Mouse (Mus musculus) forebrain, embryonic 16.5 days (tissue): Measurements from ENCODE around the gene Rabep2. TPM values are rescaled to one million over a fixed set of nuclear protein-coding genes. Genes with fewer than 3 reads are reported as not detected.
"Not testable (repeated sequence)": the region's sequence is repeated elsewhere in the genome, so short reads cannot be mapped to it uniquely, and the experiment has no call there.

Source experiments
- ATAC-seq: fragments of 200-750 bp; cut with Nextera tagmentation; 2 replicates; pipeline ENCODE4 v1.8.0; 2017; ENCODE audit warnings: mild to moderate bottlenecking, moderate library complexity
- H3K27ac ChIP-seq: fragments of 300-500 bp; sonication (generic); 2 replicates; pipeline ENCODE4 v1.5.1; 2014; ENCODE audit warnings: low read length, control low read depth
- H3K27me3 ChIP-seq: fragments of 300-500 bp; sonication (generic); replicated peaks from 2 replicates; pipeline ENCODE4 v1.6.1; 2014; ENCODE audit warnings: low read length; ENCODE audit not compliant: control insufficient read depth, insufficient read depth
- H3K36me3 ChIP-seq: fragments of 300-500 bp; sonication (generic); 2 replicates; pipeline ENCODE4 v1.6.1; 2014; ENCODE audit not compliant: control insufficient read depth, insufficient read depth
- H3K4me1 ChIP-seq: fragments of 300-500 bp; sonication (generic); replicated peaks from 2 replicates; pipeline ENCODE4 v1.6.1; 2014; ENCODE audit warnings: low read length; ENCODE audit not compliant: control insufficient read depth, insufficient read depth
- H3K4me2 ChIP-seq: fragments of 300-500 bp; sonication (generic); 2 replicates; pipeline ENCODE4 v1.6.1; 2014; ENCODE audit warnings: mild to moderate bottlenecking, low read length, control low read depth
- H3K4me3 ChIP-seq: fragments of 300-500 bp; sonication (generic); replicated peaks from 2 replicates; pipeline ENCODE4 v1.5.1; 2014; ENCODE audit warnings: mild to moderate bottlenecking, low read length, control low read depth
- H3K9ac ChIP-seq: fragments of 300-500 bp; sonication (generic); replicated peaks from 2 replicates; pipeline ENCODE4 v1.6.1; 2014; ENCODE audit warnings: low read depth, low read length, control low read depth
- H3K9me3 ChIP-seq: fragments of 300-500 bp; sonication (generic); 2 replicates; pipeline ENCODE4 v1.6.1; 2016; ENCODE audit warnings: low read length; ENCODE audit not compliant: control insufficient read depth
- WGBS: fragments of 180-500 bp; shearing (Covaris S2); extraction: QIAGEN DNeasy Blood & Tissue Kit; methylation state at CpG from one replicate; pipeline ENCODE4 v1.1.7; 2014; 5-methylcytosine and 5-hydroxymethylcytosine counted together
- polyA plus RNA-seq: library from polyadenylated mRNA; unstranded; fragments of >200 nt; fragmentation: Nextera tagmentation; extraction: Ambion mirVana; gene quantifications from 2 replicates; pipeline ENCODE4 v1.2.1, GENCODE M21; 2015

The Rabep2 gene
- polyA plus RNA-seq, 1 experiment from 2014 or later: 26.5 TPM

DNA sequence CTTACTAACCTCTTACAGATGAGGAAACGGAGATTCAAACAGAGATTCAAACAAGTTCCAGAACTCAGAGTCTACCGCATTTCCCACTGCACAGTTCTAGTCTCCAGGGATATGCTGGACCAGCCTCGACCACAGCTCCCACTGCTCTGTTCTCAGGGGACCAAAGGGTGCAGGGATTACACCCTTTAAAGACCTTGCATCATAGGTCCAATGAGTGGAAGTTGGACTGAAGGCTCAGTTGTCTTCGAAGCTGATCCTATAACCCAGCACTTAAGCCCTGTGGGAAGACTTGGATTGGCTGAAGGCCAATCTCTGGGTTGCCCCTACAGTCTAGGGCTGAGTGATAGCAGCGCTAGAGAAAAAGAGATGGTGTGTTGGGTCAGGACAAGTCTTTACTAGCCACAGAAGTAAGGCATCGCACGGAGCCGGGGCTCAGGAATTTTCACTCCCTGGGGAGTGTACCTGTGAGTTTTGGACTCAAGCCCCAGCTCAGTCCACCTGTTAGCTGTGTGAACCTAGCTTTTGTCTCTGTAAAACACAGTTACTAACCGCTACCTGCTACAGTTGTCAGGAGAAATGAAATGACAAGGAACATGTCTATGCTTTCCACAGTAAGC lies 45.0 kb downstream of the Rabep2 start:
- Histone ChIP-seq H3K4me1 (peaks cover 17% of the 10 kb centered on the region), H3K9me3 (no peaks in the 10 kb centered on the region), H3K36me3 (peaks cover 19% of the 10 kb centered on the region), H3K9ac (peak overlapping the region; percentile 98; the same call in 1 of the 2 replicates), H3K4me2 (peak overlapping the region; percentile 95), H3K27ac (no peak overlapping the region), H3K27me3 (no peaks in the 10 kb centered on the region), H3K4me3 (peak overlapping the region; percentile 91)
- no peak for ATAC-seq
- 84% methylated on average over 9 of the region's 9 CpGs for WGBS

DNA sequence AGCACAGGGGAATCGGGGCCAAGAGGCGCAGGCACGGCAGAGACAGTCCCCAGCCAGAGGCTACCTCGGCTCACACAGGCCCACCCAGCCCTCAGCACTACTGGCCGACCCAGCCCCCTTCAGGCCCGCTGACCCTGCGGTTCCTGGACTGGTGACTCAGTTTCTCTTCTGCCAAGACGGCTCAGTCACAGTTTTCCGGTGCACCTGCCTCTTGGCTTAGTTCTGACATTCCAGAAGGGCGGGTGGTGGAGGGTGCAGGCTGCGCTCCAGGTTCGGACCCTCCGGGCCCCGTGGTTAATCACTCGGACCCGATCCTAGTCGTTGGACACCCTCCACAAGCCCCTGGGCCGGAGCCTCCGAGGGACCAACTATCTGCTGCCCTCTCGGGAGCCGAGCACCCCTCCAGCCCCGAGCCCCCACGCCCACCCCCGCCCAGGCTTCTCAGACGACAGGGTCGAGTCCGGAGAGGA lies 46.0 kb downstream of the Rabep2 start:
- peak overlapping the region; percentile 98 for H3K9ac ChIP-seq
- peak overlapping the region; percentile 95 for H3K4me2 ChIP-seq
- no peaks in the 10 kb centered on the region for H3K27me3 ChIP-seq
- H3K4me3 ChIP-seq: peak overlapping the region; percentile 91
- peaks cover 17% of the 10 kb centered on the region for H3K4me1 ChIP-seq
- peaks cover 18% of the 10 kb centered on the region for H3K36me3 ChIP-seq
- no peaks in the 10 kb centered on the region for H3K9me3 ChIP-seq
- ATAC-seq: peak; percentile 45
- WGBS: under 1% methylated on average over 27 of the region's 27 CpGs
- H3K27ac ChIP-seq: peak overlapping the region; percentile 96

DNA sequence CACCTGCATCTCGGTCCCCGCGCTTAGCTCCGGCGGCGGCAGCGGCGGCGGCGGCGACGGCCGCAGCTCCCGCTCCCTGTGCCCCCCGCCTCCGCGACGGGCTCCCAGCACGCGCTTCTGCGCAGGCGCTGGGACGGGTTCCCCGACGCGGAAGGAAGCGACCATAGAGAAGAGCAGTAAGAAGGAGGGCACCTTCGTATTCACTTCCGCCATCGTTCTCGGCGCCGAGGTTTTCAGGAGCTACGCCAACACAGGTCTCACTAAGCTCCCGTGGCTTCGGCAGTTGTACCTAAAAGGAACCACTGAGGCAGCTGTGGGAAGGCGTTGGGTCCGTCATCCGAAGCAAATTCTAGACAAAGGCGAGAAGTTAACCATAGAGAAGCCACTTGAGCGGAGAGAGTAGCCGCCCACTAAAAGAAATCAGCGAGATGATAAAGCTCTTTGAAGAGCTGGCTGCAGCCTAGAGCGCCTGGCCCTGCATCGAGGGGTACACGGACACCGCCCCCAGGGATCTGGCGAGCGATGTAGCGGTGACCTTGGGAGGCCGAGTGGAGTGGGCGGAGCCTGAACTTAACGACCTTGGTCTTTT lies 46.5 kb downstream of the Rabep2 start, which contains the start of gene Sh2b1:
Sh2b1 (minus strand) TSS at position 432 of the 589 bp plus-strand sequence.
- Histone ChIP-seq H3K4me2 (peak within 1 kb of the TSS; percentile 95), H3K27me3 (no peaks in the 10 kb centered on the region), H3K9ac (peak within 1 kb of the TSS; percentile 98), H3K4me3 (peak within 1 kb of the TSS; percentile 91), H3K9me3 (no peaks in the 10 kb centered on the region), H3K27ac (peak within 1 kb of the TSS; percentile 96), H3K4me1 (peaks cover 17% of the 10 kb centered on the region), H3K36me3 (peaks cover 14% of the 10 kb centered on the region)
- WGBS: under 1% methylated on average over 53 of the region's 53 CpGs
- peak; percentile 95 for ATAC-seq

DNA sequence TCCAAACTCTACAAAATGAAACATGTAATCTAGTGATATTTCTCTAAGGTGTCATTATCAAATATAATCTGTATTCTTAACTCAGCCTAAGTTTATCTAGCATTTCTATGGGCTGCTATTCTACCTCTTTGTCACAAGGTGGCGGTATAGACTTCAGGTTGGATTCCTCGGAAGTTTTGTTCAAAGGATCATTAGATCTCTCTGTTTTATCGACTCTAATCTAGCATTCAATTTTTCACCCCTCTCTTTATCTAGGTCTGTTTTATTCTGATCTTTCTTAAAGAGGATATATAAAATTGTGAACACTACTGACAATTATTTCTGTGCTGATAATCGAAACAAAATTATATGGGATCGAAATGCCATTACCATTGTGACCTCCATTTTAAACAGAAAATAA lies 53.1 kb downstream of the Rabep2 start:
- 27% methylated on average over 5 of the region's 5 CpGs for WGBS
- Histone ChIP-seq H3K27me3 (no peaks in the 10 kb centered on the region), H3K36me3 (no peaks in the 10 kb centered on the region), H3K9me3 (0 out of 2 replicates have a peak, but pooled peaks cover 4% of the 10 kb centered on the region), H3K4me1 (0 out of 2 replicates have a peak, but pooled peaks cover 6% of the 10 kb centered on the region), H3K4me3 (no peak overlapping the region), H3K4me2 (no peak overlapping the region), H3K27ac (no peak overlapping the region), H3K9ac (no peak overlapping the region)
- no peak for ATAC-seq

DNA sequence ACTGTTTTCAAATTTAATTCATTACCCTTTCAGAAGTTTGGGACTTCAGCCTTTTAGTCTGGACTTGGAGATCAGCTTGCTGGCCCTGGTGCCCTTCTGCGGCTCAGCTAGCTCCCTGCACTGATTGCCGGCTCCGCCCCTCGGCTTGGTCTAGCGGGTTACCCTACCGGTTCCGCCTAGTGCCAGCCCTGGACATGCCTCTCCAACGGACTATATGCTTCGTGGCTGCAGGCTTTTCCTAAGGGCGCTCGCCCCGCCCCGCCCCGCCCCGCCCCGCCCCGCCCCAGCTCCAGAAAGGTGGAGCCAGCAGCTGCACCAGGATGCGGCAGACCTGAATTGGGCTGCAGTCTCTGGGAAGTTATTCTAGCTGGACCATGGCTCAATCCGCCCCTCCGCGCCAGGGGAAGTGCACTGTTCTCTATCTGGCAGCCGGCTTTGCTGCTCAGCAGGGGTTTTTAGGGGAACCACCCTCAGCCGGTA lies 53.9 kb downstream of the Rabep2 start:
- ATAC-seq: 0 out of 2 replicates have a peak, but pooled peaks have one; percentile 21
- H3K4me3 ChIP-seq: peak overlapping the region; percentile 31
- peak overlapping the region; percentile 59 for H3K4me2 ChIP-seq
- H3K27ac ChIP-seq: peak overlapping the region; percentile 21; the same call in 1 of the 2 replicates
- WGBS: 0% methylated on average over 23 of the region's 23 CpGs
- H3K4me1 ChIP-seq: 0 out of 2 replicates have a peak, but pooled peaks cover 6% of the 10 kb centered on the region
- no peaks in the 10 kb centered on the region for H3K27me3 ChIP-seq
- peak overlapping the region; percentile 50 for H3K9ac ChIP-seq
- H3K9me3 ChIP-seq: 0 out of 2 replicates have a peak, but pooled peaks cover 4% of the 10 kb centered on the region
- no peaks in the 10 kb centered on the region for H3K36me3 ChIP-seq

DNA sequence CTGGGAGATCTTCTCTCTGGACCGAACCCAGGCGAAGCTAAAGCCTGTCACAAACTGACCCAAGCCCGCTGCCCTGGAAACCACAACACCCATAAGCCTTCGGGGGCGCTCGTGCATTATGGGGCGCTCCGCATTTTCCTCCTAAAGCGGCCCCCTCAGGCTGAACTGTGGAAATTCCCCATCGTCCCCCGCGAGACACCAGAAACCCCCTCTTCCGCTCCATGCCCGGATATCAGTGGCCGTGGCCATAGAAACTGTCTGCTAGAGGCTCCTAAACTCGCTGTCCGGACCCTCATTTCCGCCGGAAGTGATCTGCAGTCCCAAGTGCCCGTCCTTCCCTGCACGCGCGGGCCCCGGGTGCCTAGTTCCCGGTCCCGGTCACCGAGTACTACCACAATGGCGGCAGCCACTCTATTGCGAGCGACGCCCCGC lies 58.5 kb downstream of the Rabep2 start, which contains the start of gene Tufm:
Tufm (plus strand) TSS at position 310 of the 432 bp plus-strand sequence.
- Histone ChIP-seq H3K4me1 (peaks cover 15% of the 10 kb centered on the region), H3K27ac (peak within 1 kb of the TSS; percentile 59), H3K4me2 (peak within 1 kb of the TSS; percentile 97), H3K9me3 (no peaks in the 10 kb centered on the region), H3K4me3 (peak within 1 kb of the TSS; percentile 70), H3K9ac (peak within 1 kb of the TSS; percentile 71), H3K27me3 (no peaks in the 10 kb centered on the region), H3K36me3 (peaks cover 12% of the 10 kb centered on the region)
- under 1% methylated on average over 32 of the region's 32 CpGs for WGBS
- ATAC-seq: peak; percentile 98

DNA sequence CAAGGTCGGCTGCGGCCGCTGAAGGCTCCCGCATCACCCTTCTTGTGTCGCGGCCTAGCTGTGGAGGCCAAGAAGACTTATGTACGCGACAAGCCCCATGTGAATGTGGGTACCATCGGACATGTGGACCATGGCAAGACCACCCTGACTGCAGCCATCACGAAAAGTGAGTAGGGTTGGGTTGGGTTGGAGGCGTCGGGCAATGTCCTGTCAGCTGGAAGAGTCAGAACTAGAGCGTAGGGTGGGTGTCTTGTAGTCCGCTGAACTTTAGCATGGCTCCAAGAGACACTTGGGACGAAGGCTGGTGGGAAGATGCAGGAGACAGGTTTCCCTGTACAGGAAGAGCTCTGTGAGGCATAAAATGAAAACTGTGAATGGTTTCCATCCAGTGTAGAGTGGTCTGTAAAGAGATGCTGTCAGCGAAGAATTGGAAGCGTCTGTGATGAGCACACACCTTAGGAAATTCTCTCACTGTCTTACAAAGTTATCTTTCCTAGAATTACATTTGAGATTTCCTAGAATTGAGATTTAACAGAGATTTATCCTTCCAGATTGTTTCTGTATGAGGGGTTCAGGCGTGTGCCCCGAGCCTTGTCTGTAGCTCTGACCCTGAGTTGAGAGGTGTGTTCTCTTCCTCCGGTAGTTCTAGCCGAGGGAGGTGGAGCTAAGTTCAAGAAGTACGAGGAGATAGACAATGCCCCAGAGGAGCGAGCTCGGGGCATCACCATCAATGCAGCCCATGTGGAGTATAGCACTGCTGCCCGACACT lies 59.2 kb downstream of the Rabep2 start:
- not testable (repeated sequence) for H3K9me3 ChIP-seq, ATAC-seq, H3K4me1 ChIP-seq, H3K27me3 ChIP-seq, H3K27ac ChIP-seq
- H3K9ac ChIP-seq: peak overlapping the region; percentile 71
- WGBS: 26% methylated on average over 16 of the region's 25 CpGs
- peak overlapping the region; percentile 70 for H3K4me3 ChIP-seq
- H3K36me3 ChIP-seq: peaks cover 18% of the 10 kb centered on the region
- peak overlapping the region; percentile 97 for H3K4me2 ChIP-seq

DNA sequence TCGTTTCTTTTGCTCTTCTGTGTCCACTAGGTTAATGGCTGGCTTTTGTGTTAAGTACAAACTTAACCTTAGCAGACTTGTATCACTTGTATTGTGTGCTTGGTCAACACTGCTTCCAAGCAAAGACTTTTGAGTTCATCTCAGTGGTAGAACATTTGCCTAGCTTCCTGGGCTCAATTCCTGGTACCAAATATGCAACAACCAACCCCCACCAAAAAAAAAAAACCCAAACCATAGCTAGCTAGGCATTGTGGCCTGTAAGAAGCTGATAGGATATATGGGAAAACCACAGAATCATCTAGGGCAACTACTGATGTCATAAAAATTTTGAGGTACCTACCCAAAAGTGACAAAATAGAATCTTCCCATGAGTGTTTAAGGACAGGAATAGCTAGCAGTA lies 62.4 kb downstream of the Rabep2 start:
- no peak for ATAC-seq
- no peaks in the 10 kb centered on the region for H3K27me3 ChIP-seq
- H3K4me1 ChIP-seq: peaks cover 9% of the 10 kb centered on the region
- peaks cover 47% of the 10 kb centered on the region for H3K36me3 ChIP-seq
- H3K4me3 ChIP-seq: no peak overlapping the region
- H3K4me2 ChIP-seq: no peak overlapping the region
- H3K27ac ChIP-seq: no peak overlapping the region
- WGBS: 85% methylated on average over 1 of the region's 1 CpGs
- no peak overlapping the region for H3K9ac ChIP-seq
- H3K9me3 ChIP-seq: no peaks in the 10 kb centered on the region

DNA sequence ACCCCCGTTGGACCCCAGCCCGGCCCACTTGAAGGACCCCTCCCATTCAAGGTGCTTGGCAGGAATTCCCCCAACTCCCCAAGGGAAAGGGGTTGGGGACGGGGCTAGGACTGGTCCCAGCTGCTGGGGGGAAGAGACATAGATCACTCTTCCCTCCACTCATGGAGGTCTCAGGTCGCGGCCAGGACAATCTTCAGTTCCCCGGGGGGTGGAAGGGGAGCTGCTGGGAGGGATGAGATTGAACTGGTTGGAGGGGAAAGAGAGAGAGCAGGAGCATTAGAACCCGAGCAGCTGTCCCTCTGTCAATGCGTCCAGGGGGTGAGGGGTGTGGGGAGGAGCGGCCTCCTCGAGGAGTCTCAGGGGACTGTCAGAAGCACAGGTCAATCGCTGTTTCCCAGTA lies 63.4 kb downstream of the Rabep2 start:
- Histone ChIP-seq H3K4me2 (no peak overlapping the region), H3K27me3 (no peaks in the 10 kb centered on the region), H3K36me3 (peaks cover 57% of the 10 kb centered on the region), H3K4me1 (peaks cover 9% of the 10 kb centered on the region), H3K9me3 (no peaks in the 10 kb centered on the region), H3K27ac (no peak overlapping the region), H3K4me3 (no peak overlapping the region), H3K9ac (no peak overlapping the region)
- WGBS: 68% methylated on average over 11 of the region's 11 CpGs
- no peak for ATAC-seq
